Mouse (Mus musculus): ENCODE data around the gene Fam118b.
A peak's percentile ranks its signal among the peaks of the same experiment; 100 is the strongest.

Fam118b gene

DNA sequence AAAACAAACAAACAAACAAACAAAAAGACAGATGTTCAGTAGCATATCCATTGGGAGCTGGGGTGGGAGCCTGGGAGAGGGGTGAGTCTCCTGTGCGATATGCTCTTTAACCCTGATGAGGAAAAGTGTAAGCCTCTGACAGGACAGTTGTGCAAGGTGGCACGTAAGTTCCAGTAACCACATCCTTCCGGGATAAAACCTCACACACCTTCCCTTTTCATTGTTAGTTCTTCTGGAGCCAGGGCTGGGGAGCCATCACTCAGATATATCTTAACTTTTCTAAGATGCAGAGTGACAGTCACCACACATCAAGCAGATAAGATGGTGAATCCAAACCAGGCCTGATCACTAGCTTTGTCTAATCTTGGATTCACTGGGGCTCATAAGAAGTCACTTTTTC, 73.6 kb downstream of the Fam118b start:
- DNase-seq: no peak

DNA sequence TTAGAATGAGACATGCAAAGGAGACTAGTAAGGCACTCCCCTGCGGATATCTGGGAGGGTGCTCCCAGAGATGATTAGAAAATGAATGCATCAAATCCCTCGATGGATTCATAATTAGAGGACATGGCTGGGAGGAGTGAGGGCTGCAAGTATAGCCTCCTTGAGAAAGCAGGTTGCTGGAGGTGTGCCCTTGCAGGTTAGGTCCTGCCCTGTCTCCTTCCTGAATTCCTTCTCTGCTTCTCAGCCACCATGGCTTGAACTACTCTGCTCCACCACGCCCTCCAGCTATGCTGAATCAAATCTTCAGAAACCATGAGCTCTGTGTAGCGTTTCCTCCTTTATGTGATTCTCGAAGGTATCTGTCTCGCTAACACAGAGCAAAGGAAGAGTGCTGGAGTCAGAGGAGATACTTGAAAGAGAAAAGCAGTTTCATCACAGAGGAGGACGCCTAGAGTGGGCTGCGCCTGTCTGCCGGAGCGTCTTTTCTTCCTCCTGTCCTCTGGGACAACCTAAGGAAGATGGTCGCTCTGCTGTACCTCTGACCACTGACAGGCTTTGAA, 74.5 kb downstream of the Fam118b start:
- DNase-seq: no peak

DNA sequence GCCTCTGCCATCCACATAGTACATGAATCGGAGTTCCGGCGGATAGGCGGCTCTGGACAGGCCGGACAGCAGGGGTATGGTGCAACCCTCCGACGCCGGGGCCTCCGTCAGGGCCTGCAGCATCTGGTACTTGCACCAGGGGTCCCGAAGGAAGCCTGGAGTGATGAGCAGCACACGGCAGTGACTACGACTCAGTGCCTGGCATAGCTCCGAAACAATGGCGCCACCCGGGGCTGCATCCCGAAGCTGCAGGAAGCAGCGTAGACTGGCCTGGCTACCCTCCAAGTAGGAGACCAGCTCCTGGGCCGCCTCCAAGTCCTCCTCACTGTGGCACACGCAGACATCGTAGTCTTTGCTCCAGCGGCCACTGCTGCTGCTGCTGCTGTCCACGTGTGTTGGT, 78.9 kb downstream of the Fam118b start:
- DNase-seq: peak; percentile 83 to 84

- DNase-seq: no peak
These were observed 80.2 kb downstream of the Fam118b start for GRCm38 (mm10) chr9:35187351-35187903.

DNA sequence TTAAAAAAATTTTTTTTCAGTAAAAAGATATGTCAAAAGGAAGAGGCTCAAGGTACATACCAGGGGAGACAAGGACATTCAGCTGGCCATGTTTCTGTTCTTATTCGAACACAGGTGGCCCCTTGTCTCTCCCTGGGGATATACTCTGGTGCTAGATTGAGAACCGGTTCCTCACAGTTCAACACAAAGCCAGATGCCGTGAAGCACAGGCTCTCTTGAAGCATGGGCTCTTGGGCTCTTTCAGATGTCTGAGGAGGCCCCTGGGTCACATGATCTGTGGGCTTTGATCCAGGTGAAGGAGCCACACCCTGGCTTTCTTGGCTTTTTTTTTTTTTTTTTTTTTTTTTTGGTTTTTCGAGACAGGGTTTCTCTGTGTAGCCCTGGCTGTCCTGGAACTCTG, 81.2 kb downstream of the Fam118b start:
- no peak for DNase-seq

GRCm38 (mm10) chr9:35183359-35183758, 84.2 kb downstream of the Fam118b start:
- no peak for DNase-seq

DNA sequence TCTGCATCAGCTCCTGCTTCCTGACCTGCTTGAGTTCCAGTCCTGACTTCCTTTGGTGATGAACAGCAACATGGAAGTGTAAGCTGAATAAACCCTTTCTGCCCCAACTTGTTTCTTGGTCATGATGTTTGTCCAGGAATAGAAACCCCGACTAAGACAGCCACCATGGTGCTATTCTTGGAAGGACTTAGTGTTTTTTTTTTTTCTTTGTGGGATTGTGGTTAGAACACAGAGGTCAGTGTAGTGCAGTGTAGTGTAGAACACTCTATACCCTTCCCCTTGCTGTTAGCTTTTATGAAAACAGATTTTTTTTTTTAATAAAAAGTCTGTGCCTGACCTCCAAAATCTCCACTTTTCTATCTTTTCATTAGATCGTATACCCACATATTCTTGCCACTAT, 84.8 kb downstream of the Fam118b start:
- no peak for DNase-seq

- no peak for DNase-seq
These were observed 91.4 kb downstream of the Fam118b start for GRCm38 (mm10) chr9:35176124-35176659.

GRCm38 (mm10) chr9:35175251-35176123, 92.1 kb downstream of the Fam118b start, which contains the start of gene Dcps:
Dcps (minus strand) TSS chr9:35176061.
- peak; percentile 95 to 98 for DNase-seq

DNA sequence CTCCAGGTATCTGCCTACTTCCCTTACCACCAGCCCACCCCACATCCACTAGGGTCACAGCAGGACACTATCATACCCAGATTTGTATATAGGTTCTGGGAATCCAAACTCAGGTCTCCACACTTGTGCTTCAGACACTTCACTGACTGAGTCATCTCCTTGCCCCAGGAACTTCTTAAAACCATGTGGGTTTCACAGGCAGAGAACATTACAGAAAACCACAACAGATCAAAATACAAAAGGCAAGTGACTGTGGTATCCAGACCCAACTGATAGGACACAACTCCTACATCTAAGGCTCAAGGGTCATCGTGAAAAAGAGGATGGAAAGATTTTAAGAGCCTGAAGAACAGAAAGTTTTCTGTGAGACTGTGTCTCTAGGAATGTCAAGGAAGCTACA, 94.3 kb downstream of the Fam118b start:
- DNase-seq: no peak

- no peak for DNase-seq
These were observed 97.5 kb downstream of the Fam118b start for GRCm38 (mm10) chr9:35170071-35170470.

Data from cerebellum, postnatal 10 days (tissue).